Mouse (Mus musculus): ENCODE data around the gene Bola3. TPM values are rescaled to one million over a fixed set of nuclear protein-coding genes. Genes with fewer than 3 reads are reported as not detected.
"Not testable (repeated sequence)": the region's sequence is repeated elsewhere in the genome, so short reads cannot be mapped to it uniquely, and the experiment has no call there.

Gene Bola3
- polyA plus RNA-seq, 1 experiment, result 7.3 TPM

- WGBS, result 2% methylated on average over 65 of the region's 65 CpGs
- peak; percentile 94 for TF ChIP-seq POLR2A (IDR thresholded peaks at IDR 0.05; ENCODE audit: low read depth, low read length)
- no peak for TF ChIP-seq CTCF (IDR thresholded peaks at IDR 0.05; ENCODE audit: extremely low read depth, insufficient read length, insufficient replicate concordance, low read depth, low read length)
- H3K4me1 ChIP-seq (ENCODE audit: control insufficient read depth, insufficient read depth, insufficient read length, low read length), result peaks cover 2% of the 10 kb centered on the region; the same call in 1 of the 2 replicates
- H3K27ac ChIP-seq (ENCODE audit: insufficient read depth, low read depth, low read length), result peak within 1 kb of the TSS; percentile 82
- no peaks in the 10 kb centered on the region for H3K27me3 ChIP-seq (ENCODE audit: control insufficient read depth, insufficient read depth, low read length)
- peak within 1 kb of the TSS; percentile 87 for H3K4me3 ChIP-seq (ENCODE audit: low read depth, low read length)
- peaks cover 14% of the 10 kb centered on the region for H3K36me3 ChIP-seq (ENCODE audit: control insufficient read depth, insufficient read depth, low read length)
Measured at GRCm38 (mm10) chr6:83325525-83326393, 23.2 kb upstream of the Bola3 start, which contains the start of the genes Mthfd2 and Mob1a. TSS of gene Mthfd2 (minus strand) at chr6:83325908. TSS of gene Mob1a (plus strand) at chr6:83326016.

- Histone ChIP-seq H3K4me1 (ENCODE audit: control insufficient read depth, insufficient read depth, insufficient read length, low read length) (peaks cover 2% of the 10 kb centered on the region; the same call in 1 of the 2 replicates), H3K36me3 (ENCODE audit: control insufficient read depth, insufficient read depth, low read length) (peaks cover 20% of the 10 kb centered on the region), H3K27ac (ENCODE audit: insufficient read depth, low read depth, low read length) (peak overlapping the region; percentile 30; the same call in 1 of the 2 replicates), H3K4me3 (ENCODE audit: low read depth, low read length) (peak overlapping the region; percentile 87), H3K27me3 (ENCODE audit: control insufficient read depth, insufficient read depth, low read length) (no peaks in the 10 kb centered on the region)
- under 1% methylated on average over 6 of the region's 6 CpGs for WGBS
- TF ChIP-seq CTCF (IDR thresholded peaks at IDR 0.05; ENCODE audit: extremely low read depth, insufficient read length, insufficient replicate concordance, low read depth, low read length) (no peak), POLR2A (IDR thresholded peaks at IDR 0.05; ENCODE audit: low read depth, low read length) (no peak)
Measured at GRCm38 (mm10) chr6:83326394-83326736, 22.6 kb upstream of the Bola3 start.

GRCm38 (mm10) chr6:83326761-83327160, 22.2 kb upstream of the Bola3 start:
- peaks cover 2% of the 10 kb centered on the region; the same call in 1 of the 2 replicates for H3K4me1 ChIP-seq (ENCODE audit: control insufficient read depth, insufficient read depth, insufficient read length, low read length)
- no peak for TF ChIP-seq POLR2A (IDR thresholded peaks at IDR 0.05; ENCODE audit: low read depth, low read length)
- no peak for TF ChIP-seq CTCF (IDR thresholded peaks at IDR 0.05; ENCODE audit: extremely low read depth, insufficient read length, insufficient replicate concordance, low read depth, low read length)
- H3K36me3 ChIP-seq (ENCODE audit: control insufficient read depth, insufficient read depth, low read length), result peaks cover 24% of the 10 kb centered on the region
- WGBS, result 18% methylated on average over 6 of the region's 6 CpGs
- H3K27ac ChIP-seq (ENCODE audit: insufficient read depth, low read depth, low read length), result no peak overlapping the region
- H3K27me3 ChIP-seq (ENCODE audit: control insufficient read depth, insufficient read depth, low read length), result no peaks in the 10 kb centered on the region
- H3K4me3 ChIP-seq (ENCODE audit: low read depth, low read length), result no peak overlapping the region; the same call in 1 of the 2 replicates

GRCm38 (mm10) chr6:83327591-83328190, 21.3 kb upstream of the Bola3 start:
- Histone ChIP-seq H3K36me3 (ENCODE audit: control insufficient read depth, insufficient read depth, low read length) (peaks cover 31% of the 10 kb centered on the region), H3K4me1 (ENCODE audit: control insufficient read depth, insufficient read depth, insufficient read length, low read length) (peaks cover 2% of the 10 kb centered on the region; the same call in 1 of the 2 replicates), H3K27me3 (ENCODE audit: control insufficient read depth, insufficient read depth, low read length) (no peaks in the 10 kb centered on the region), H3K27ac (ENCODE audit: insufficient read depth, low read depth, low read length) (no peak overlapping the region), H3K4me3 (ENCODE audit: low read depth, low read length) (no peak overlapping the region)
- TF ChIP-seq POLR2A (IDR thresholded peaks at IDR 0.05; ENCODE audit: low read depth, low read length), result no peak
- TF ChIP-seq CTCF (IDR thresholded peaks at IDR 0.05; ENCODE audit: extremely low read depth, insufficient read length, insufficient replicate concordance, low read depth, low read length), result no peak
- 92% methylated on average over 3 of the region's 3 CpGs for WGBS

GRCm38 (mm10) chr6:83341387-83341786, 7.6 kb upstream of the Bola3 start:
- Histone ChIP-seq H3K4me3 (ENCODE audit: low read depth, low read length) (no peak overlapping the region), H3K27ac (ENCODE audit: insufficient read depth, low read depth, low read length) (no peak overlapping the region), H3K36me3 (ENCODE audit: control insufficient read depth, insufficient read depth, low read length) (peaks cover 54% of the 10 kb centered on the region), H3K27me3 (ENCODE audit: control insufficient read depth, insufficient read depth, low read length) (no peaks in the 10 kb centered on the region), H3K4me1 (ENCODE audit: control insufficient read depth, insufficient read depth, insufficient read length, low read length) (no peaks in the 10 kb centered on the region)
- 67% methylated on average over 3 of the region's 3 CpGs for WGBS
- TF ChIP-seq CTCF (IDR thresholded peaks at IDR 0.05; ENCODE audit: extremely low read depth, insufficient read length, insufficient replicate concordance, low read depth, low read length), result no peak
- TF ChIP-seq POLR2A (IDR thresholded peaks at IDR 0.05; ENCODE audit: low read depth, low read length), result no peak

GRCm38 (mm10) chr6:83342957-83343356, 6.0 kb upstream of the Bola3 start:
- no peaks in the 10 kb centered on the region for H3K27me3 ChIP-seq (ENCODE audit: control insufficient read depth, insufficient read depth, low read length)
- no peak overlapping the region for H3K4me3 ChIP-seq (ENCODE audit: low read depth, low read length)
- H3K27ac ChIP-seq (ENCODE audit: insufficient read depth, low read depth, low read length), result no peak overlapping the region
- no peaks in the 10 kb centered on the region for H3K4me1 ChIP-seq (ENCODE audit: control insufficient read depth, insufficient read depth, insufficient read length, low read length)
- 87% methylated on average over 2 of the region's 2 CpGs for WGBS
- TF ChIP-seq POLR2A (IDR thresholded peaks at IDR 0.05; ENCODE audit: low read depth, low read length), result no peak
- TF ChIP-seq CTCF (IDR thresholded peaks at IDR 0.05; ENCODE audit: extremely low read depth, insufficient read length, insufficient replicate concordance, low read depth, low read length), result no peak
- peaks cover 53% of the 10 kb centered on the region for H3K36me3 ChIP-seq (ENCODE audit: control insufficient read depth, insufficient read depth, low read length)

GRCm38 (mm10) chr6:83345285-83345684, 3.7 kb upstream of the Bola3 start:
- 87% methylated on average over 8 of the region's 8 CpGs for WGBS
- not testable (repeated sequence) for H3K4me3 ChIP-seq (ENCODE audit: low read depth, low read length); H3K27ac ChIP-seq (ENCODE audit: insufficient read depth, low read depth, low read length); H3K27me3 ChIP-seq (ENCODE audit: control insufficient read depth, insufficient read depth, low read length); H3K4me1 ChIP-seq (ENCODE audit: control insufficient read depth, insufficient read depth, insufficient read length, low read length)
- H3K36me3 ChIP-seq (ENCODE audit: control insufficient read depth, insufficient read depth, low read length), result peaks cover 34% of the 10 kb centered on the region

Measured in small intestine, adult 2 months (tissue).